Mouse (Mus musculus): Measurements from ENCODE around the gene Os9. TPM values are rescaled to one million over a fixed set of nuclear protein-coding genes. Genes with fewer than 3 reads are reported as not detected.
"Not testable (repeated sequence)": the region's sequence is repeated elsewhere in the genome, so short reads cannot be mapped to it uniquely, and the experiment has no call there.

Os9 gene
- total and polyA plus RNA-seq, 3 experiments = 108 to 147 (median 127) TPM

- peak; percentile 55 for DNase-seq
Measured at GRCm38 (mm10) chr10:127063913-127064870, 56.7 kb downstream of the Os9 start.

GRCm38 (mm10) chr10:127063239-127063872 is 57.6 kb downstream of the Os9 start, which contains the start of gene Cdk4:
Cdk4 (plus strand) TSS chr10:127063534.
- DNase-seq = peak; percentile 100

- DNase-seq = no peak
Measured at GRCm38 (mm10) chr10:127062503-127062902, 58.4 kb downstream of the Os9 start.

GRCm38 (mm10) chr10:127062101-127062500 is 58.8 kb downstream of the Os9 start:
- DNase-seq = not testable (repeated sequence)

GRCm38 (mm10) chr10:127061513-127061912 is 59.4 kb downstream of the Os9 start:
- DNase-seq = no peak

- no peak for DNase-seq
Measured at GRCm38 (mm10) chr10:127061085-127061484, 59.8 kb downstream of the Os9 start.

- DNase-seq = peak; percentile 87
Measured at GRCm38 (mm10) chr10:127059968-127060916, 60.7 kb downstream of the Os9 start, which contains the start of gene March9. March9 (minus strand) TSS chr10:127060184.

GRCm38 (mm10) chr10:127059174-127059967 is 61.6 kb downstream of the Os9 start:
- DNase-seq = no peak

- no peak for DNase-seq
Measured at GRCm38 (mm10) chr10:127058708-127059107, 62.2 kb downstream of the Os9 start.

- peak; percentile 82 for DNase-seq
Measured at GRCm38 (mm10) chr10:127058161-127058560, 62.8 kb downstream of the Os9 start.

- no peak for DNase-seq
Measured at GRCm38 (mm10) chr10:127056490-127056889, 64.4 kb downstream of the Os9 start.

GRCm38 (mm10) chr10:127055406-127055805 is 65.5 kb downstream of the Os9 start:
- no peak for DNase-seq

GRCm38 (mm10) chr10:127054646-127055045 is 66.3 kb downstream of the Os9 start:
- DNase-seq = no peak

GRCm38 (mm10) chr10:127050119-127050474 is 70.8 kb downstream of the Os9 start:
- DNase-seq = no peak

GRCm38 (mm10) chr10:127049395-127050118 is 71.4 kb downstream of the Os9 start:
- no peak for DNase-seq

- no peak for DNase-seq
Measured at GRCm38 (mm10) chr10:127048608-127049394, 72.1 kb downstream of the Os9 start.

GRCm38 (mm10) chr10:127047954-127048353 is 73.0 kb downstream of the Os9 start, which contains the start of gene Cyp27b1:
Cyp27b1 (plus strand) TSS chr10:127048250.
- no peak for DNase-seq
